Mouse (Mus musculus) small intestine, adult 2 months (tissue): Measurements from ENCODE around the gene Retsat.

Source experiments
- CTCF ChIP-seq: fragments of 200-500 bp; IDR thresholded peaks from 2 replicates; pipeline ENCODE4 v1.5.1; 2012; ENCODE audit warnings: low read depth, mild to moderate bottlenecking, control low read depth, inconsistent platforms, low read length, moderate library complexity, mixed read lengths; ENCODE audit not compliant: insufficient replicate concordance, insufficient read length; ENCODE audit errors: extremely low read depth
- POLR2A ChIP-seq: fragments of 200-500 bp; IDR thresholded peaks from 2 replicates; pipeline ENCODE4 v1.6.1; 2012; ENCODE audit warnings: low read depth, mild to moderate bottlenecking, control low read depth, inconsistent platforms, low read length, moderate library complexity

DNA sequence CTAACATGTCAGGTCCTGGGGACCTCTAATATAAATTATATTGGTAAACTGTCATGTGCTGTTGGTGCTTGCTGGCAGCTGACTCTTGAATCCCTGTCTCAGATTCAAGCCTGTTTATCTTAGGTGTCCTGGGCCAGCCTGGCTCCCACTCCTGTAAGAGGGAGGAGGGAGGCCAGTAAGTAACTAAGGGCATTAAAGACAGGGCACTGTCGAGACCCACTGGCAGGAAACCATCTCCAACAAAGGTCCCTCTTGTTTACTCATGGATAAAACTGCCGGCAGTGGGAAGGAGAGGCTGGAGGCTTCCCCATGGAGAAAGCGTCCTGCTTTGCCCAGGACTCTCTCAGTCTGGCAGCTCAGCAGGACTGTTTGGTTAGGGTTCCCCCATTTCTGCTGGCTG is 26.4 kb upstream of the Retsat start:
- TF ChIP-seq CTCF (no peak), POLR2A (no peak)
